Mouse (Mus musculus) neural tube, embryonic 12.5 days (tissue): ENCODE measurements at regions not wholly inside any gene's neighbourhood (a gene's known extent, or its start where the extent isn't known, plus 50 kb on each side); places are given as distances from the start of the nearest gene placed in this dataset.

Experiments
- ATAC-seq: fragments of 200-750 bp; cut with Nextera tagmentation; 2 replicates; pipeline ENCODE4 v1.8.0; 2017; ENCODE audit warnings: low read depth, mild to moderate bottlenecking, moderate TSS enrichment, moderate library complexity; ENCODE audit not compliant: low FRiP score
- H3K27ac ChIP-seq: fragments of 300-500 bp; sonication (generic); 2 replicates; pipeline ENCODE4 v1.5.1; 2016
- H3K27me3 ChIP-seq: fragments of 300-500 bp; sonication (generic); replicated peaks from 2 replicates; pipeline ENCODE4 v1.6.1; 2016; ENCODE audit warnings: mild to moderate bottlenecking
- H3K36me3 ChIP-seq: fragments of 300-500 bp; sonication (generic); 2 replicates; pipeline ENCODE4 v1.6.1; 2016; ENCODE audit warnings: mild to moderate bottlenecking
- H3K4me1 ChIP-seq: fragments of 300-500 bp; sonication (generic); 2 replicates; pipeline ENCODE4 v1.6.1; 2016
- H3K4me2 ChIP-seq: fragments of 300-500 bp; sonication (generic); replicated peaks from 2 replicates; pipeline ENCODE4 v1.6.1; 2016; ENCODE audit warnings: mild to moderate bottlenecking
- H3K4me3 ChIP-seq: fragments of 300-500 bp; sonication (generic); 2 replicates; pipeline ENCODE4 v1.5.1; 2016
- H3K9ac ChIP-seq: fragments of 300-500 bp; sonication (generic); 2 replicates; pipeline ENCODE4 v1.6.1; 2016; ENCODE audit warnings: mild to moderate bottlenecking
- H3K9me3 ChIP-seq: fragments of 300-500 bp; sonication (generic); 2 replicates; pipeline ENCODE4 v1.6.1; 2016; ENCODE audit warnings: mild to moderate bottlenecking
- WGBS: fragments of 180-500 bp; shearing (Covaris S2); methylation state at CpG from one replicate; pipeline ENCODE4 v1.1.7; 2016; 5-methylcytosine and 5-hydroxymethylcytosine counted together

GRCm38 (mm10) chr8:115418056-115418455 lies 289.5 kb downstream of the Maf start:
- no peak overlapping the region for H3K4me2 ChIP-seq
- H3K27me3 ChIP-seq = no peaks in the 10 kb centered on the region; the same call in 1 of the 2 replicates
- no peak overlapping the region for H3K27ac ChIP-seq
- H3K4me1 ChIP-seq = peaks cover 9% of the 10 kb centered on the region
- H3K9ac ChIP-seq = no peak overlapping the region
- 52% methylated on average over 6 of the region's 6 CpGs for WGBS
- no peak overlapping the region for H3K4me3 ChIP-seq
- no peak for ATAC-seq
- no peaks in the 10 kb centered on the region for H3K9me3 ChIP-seq
- H3K36me3 ChIP-seq = no peaks in the 10 kb centered on the region

GRCm38 (mm10) chr8:115414061-115414473 lies 293.5 kb downstream of the Maf start:
- Histone ChIP-seq H3K9ac (no peak overlapping the region), H3K9me3 (no peaks in the 10 kb centered on the region), H3K4me1 (peaks cover 9% of the 10 kb centered on the region), H3K4me2 (no peak overlapping the region), H3K36me3 (no peaks in the 10 kb centered on the region), H3K4me3 (no peak overlapping the region), H3K27me3 (no peaks in the 10 kb centered on the region; the same call in 1 of the 2 replicates), H3K27ac (no peak overlapping the region)
- ATAC-seq = peak; percentile 95
- WGBS = 7% methylated on average over 7 of the region's 7 CpGs

DNA sequence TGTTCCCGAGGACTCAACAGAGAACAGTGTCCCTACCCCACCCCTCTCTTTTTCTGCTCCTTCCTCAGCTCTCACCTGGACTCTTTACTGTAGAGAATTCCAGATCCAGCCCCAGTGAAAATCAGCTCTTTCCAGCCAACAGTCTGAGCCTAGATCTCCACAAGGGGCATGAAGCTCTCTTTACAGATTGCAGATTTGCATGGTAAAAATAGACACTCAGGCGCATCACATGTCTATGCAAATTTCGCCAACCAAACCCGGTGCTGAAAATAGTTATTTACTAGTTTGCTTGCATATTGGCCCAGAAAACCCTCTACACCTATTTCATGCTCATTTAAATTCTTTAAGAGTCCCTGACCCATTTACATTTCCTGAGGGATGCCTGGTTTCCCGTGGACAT lies 295.8 kb downstream of the Maf start:
- no peak for ATAC-seq
- H3K27me3 ChIP-seq = no peaks in the 10 kb centered on the region
- H3K27ac ChIP-seq = no peak overlapping the region

GRCm38 (mm10) chr8:115411061-115411460 lies 296.5 kb downstream of the Maf start:
- Histone ChIP-seq H3K36me3 (no peaks in the 10 kb centered on the region), H3K4me3 (no peak overlapping the region), H3K27ac (no peak overlapping the region), H3K4me1 (peaks cover 9% of the 10 kb centered on the region), H3K9ac (no peak overlapping the region), H3K4me2 (no peak overlapping the region), H3K27me3 (no peaks in the 10 kb centered on the region), H3K9me3 (no peaks in the 10 kb centered on the region)
- ATAC-seq = no peak
- WGBS = 92% methylated on average over 4 of the region's 4 CpGs

More for the DNA sequence above, 295.8 kb downstream of the Maf start:
- no peaks in the 10 kb centered on the region for H3K36me3 ChIP-seq
- 81% methylated on average over 5 of the region's 5 CpGs for WGBS
- H3K4me1 ChIP-seq = peaks cover 9% of the 10 kb centered on the region
- H3K9me3 ChIP-seq = no peaks in the 10 kb centered on the region
- no peak overlapping the region for H3K4me2 ChIP-seq
- H3K9ac ChIP-seq = no peak overlapping the region
- no peak overlapping the region for H3K4me3 ChIP-seq

GRCm38 (mm10) chr8:115410191-115410590 lies 297.4 kb downstream of the Maf start:
- Histone ChIP-seq H3K4me2 (no peak overlapping the region), H3K27ac (no peak overlapping the region), H3K4me3 (no peak overlapping the region), H3K27me3 (no peaks in the 10 kb centered on the region), H3K9me3 (no peaks in the 10 kb centered on the region), H3K9ac (no peak overlapping the region), H3K36me3 (no peaks in the 10 kb centered on the region), H3K4me1 (peaks cover 9% of the 10 kb centered on the region)
- ATAC-seq = no peak
- WGBS = 97% methylated on average over 3 of the region's 3 CpGs

DNA sequence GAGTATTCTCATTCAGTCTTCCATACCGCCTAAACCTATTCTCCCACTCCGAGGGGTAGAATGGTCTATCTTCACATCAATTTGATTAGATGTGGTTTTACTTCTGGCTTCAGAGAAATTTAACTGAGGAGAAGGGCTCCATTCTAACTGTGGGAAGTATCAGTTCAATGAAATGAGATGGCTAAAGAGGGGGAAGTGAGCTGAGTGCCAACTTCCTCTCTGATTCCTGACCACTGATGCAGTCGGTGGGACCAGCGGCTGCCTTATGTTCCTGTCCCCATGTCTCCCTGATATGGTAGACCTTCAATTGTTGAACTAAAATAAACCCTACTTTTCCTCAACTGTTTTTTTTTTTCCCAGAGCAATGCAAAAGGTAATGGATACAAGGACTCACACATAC lies 300.1 kb downstream of the Maf start:
- Histone ChIP-seq H3K4me3 (no peak overlapping the region), H3K9me3 (no peaks in the 10 kb centered on the region), H3K4me1 (no peaks in the 10 kb centered on the region), H3K36me3 (no peaks in the 10 kb centered on the region), H3K27me3 (no peaks in the 10 kb centered on the region), H3K4me2 (no peak overlapping the region), H3K9ac (no peak overlapping the region), H3K27ac (no peak overlapping the region)
- ATAC-seq = no peak
- 92% methylated on average over 4 of the region's 4 CpGs for WGBS

DNA sequence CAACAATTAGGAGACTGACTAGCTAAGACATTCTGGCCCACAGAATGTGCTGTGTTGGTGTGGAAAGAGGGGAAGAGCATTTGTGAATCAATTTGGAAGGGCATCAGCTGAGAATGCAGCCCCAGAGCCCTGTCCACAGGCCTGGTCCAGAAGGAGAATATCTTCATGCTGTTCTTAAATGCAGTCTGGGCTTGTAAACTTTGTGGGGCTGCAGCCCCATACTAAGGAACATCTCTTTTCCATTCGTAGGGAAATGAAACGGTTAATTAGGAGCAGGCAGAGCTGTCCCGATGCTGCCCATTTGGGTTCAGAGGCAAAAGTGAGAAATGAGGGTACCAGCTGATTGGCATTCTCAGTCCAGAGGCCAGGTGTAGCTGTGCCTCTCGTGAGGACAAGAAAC lies 304.0 kb downstream of the Maf start:
- ATAC-seq = no peak
- H3K9me3 ChIP-seq = no peaks in the 10 kb centered on the region
- no peaks in the 10 kb centered on the region for H3K4me1 ChIP-seq
- H3K4me3 ChIP-seq = no peak overlapping the region
- H3K4me2 ChIP-seq = no peak overlapping the region
- H3K36me3 ChIP-seq = no peaks in the 10 kb centered on the region
- H3K27me3 ChIP-seq = no peaks in the 10 kb centered on the region
- no peak overlapping the region for H3K9ac ChIP-seq
- WGBS = 73% methylated on average over 4 of the region's 4 CpGs
- H3K27ac ChIP-seq = no peak overlapping the region

GRCm38 (mm10) chr8:115402471-115403197 lies 305.0 kb downstream of the Maf start:
- H3K4me3 ChIP-seq = no peak overlapping the region
- no peaks in the 10 kb centered on the region for H3K9me3 ChIP-seq
- no peak overlapping the region for H3K27ac ChIP-seq
- ATAC-seq = no peak
- WGBS = 62% methylated on average over 10 of the region's 10 CpGs
- no peaks in the 10 kb centered on the region for H3K36me3 ChIP-seq
- no peaks in the 10 kb centered on the region for H3K4me1 ChIP-seq
- no peak overlapping the region for H3K9ac ChIP-seq
- no peaks in the 10 kb centered on the region for H3K27me3 ChIP-seq
- H3K4me2 ChIP-seq = no peak overlapping the region
